ENCODE assay signal across 15 mouse cellular contexts in the genomic region with DNA sequence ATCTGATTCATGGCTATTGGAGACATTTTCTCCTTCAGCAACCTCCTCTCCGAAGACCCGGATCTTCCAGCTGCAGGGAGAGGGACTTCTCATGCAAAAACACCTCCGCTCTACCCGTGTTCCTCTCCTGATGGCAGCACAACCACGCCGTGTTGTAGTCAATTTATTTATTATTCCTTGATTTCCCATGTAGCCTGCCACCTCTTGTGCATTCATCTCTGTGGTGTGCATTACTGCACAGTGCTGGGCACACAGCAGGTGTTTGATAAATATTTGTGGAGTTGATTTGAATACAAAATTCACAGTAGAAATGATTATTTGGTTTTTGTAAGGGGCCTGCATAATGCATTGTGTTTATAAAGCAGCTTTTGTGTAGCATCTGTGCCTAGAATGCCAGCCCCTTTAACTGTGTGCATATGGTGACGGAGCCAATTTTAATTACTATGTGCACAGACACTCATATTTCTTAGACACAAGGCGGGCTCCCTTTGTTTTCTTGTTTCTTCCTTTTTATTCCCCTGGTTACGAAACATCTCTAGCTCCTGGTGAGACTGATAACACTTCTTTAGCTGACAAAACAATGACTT.
"Had no signal": no experiment of that assay in that cellular context is flagged by ENCODE, and none has a peak within 500 bp of the region (broad histone marks: within the 10 kb centered on the region; RNA-seq: fewer than 3 reads in every experiment).

No protein-coding gene starts in this region.

- H3K27me3 ChIP-seq: midbrain, embryonic 12.5 days; neural tube, embryonic 12.5 days; stomach, embryonic 15.5 days had no signal

- H3K4me3 ChIP-seq: midbrain, embryonic 10.5 days; midbrain, embryonic 12.5 days; myocyte; neural tube, embryonic 12.5 days; stomach, embryonic 15.5 days had no signal

- H3K4me1 ChIP-seq: midbrain, embryonic 10.5 days; midbrain, embryonic 12.5 days; neural tube, embryonic 12.5 days; stomach, embryonic 15.5 days had no signal

- H3K9ac ChIP-seq: lung, embryonic 14.5 days; midbrain, embryonic 12.5 days; neural tube, embryonic 12.5 days; stomach, embryonic 15.5 days had no signal

- DNase-seq: lung, embryonic 14.5 days; lung, postnatal 10 days; lung, postnatal 4 days; midbrain, embryonic 14.5 days; right cerebral cortex, postnatal 14 days; thymus, adult 2 months; thymus, postnatal 25 days; thymus, postnatal 4 days had no signal

- H3K4me2 ChIP-seq: lung, embryonic 14.5 days; midbrain, embryonic 12.5 days; neural tube, embryonic 12.5 days; stomach, embryonic 15.5 days had no signal

- H3K27ac ChIP-seq: midbrain, embryonic 10.5 days; midbrain, embryonic 12.5 days; neural tube, embryonic 12.5 days; stomach, embryonic 15.5 days; stomach, postnatal 0 days had no signal

- ATAC-seq: midbrain, embryonic 16.5 days had no signal

- H3K36me3 ChIP-seq: midbrain, embryonic 10.5 days; midbrain, embryonic 12.5 days; neural tube, embryonic 12.5 days; stomach, embryonic 15.5 days had no signal

- H3K9me3 ChIP-seq: midbrain, embryonic 10.5 days; midbrain, embryonic 12.5 days; neural tube, embryonic 12.5 days; stomach, embryonic 15.5 days had no signal
